Mouse (Mus musculus) lung, postnatal 0 days (tissue): ENCODE results near the gene Fbxo6. TPM values are rescaled to one million over a fixed set of nuclear protein-coding genes. Genes with fewer than 3 reads are reported as not detected.

ENCODE experiments used
- ATAC-seq: fragments of 200-750 bp; cut with Nextera tagmentation; 2 replicates; pipeline ENCODE4 v1.8.0; 2017; ENCODE audit warnings: moderate library complexity
- DNase-seq: peaks from one replicate; pipeline ENCODE4 v3.0.0-alpha.2; 2016; ENCODE audit warnings: low spot score
- H3K27ac ChIP-seq: fragments of 300-500 bp; sonication (generic); 2 replicates; pipeline ENCODE4 v1.5.1; 2014; ENCODE audit warnings: antibody characterized with exemption, mild to moderate bottlenecking, low read length, mixed read lengths
- H3K27me3 ChIP-seq: fragments of 300-500 bp; sonication (generic); replicated peaks from 2 replicates; pipeline ENCODE4 v1.6.1; 2014; ENCODE audit warnings: low read length, mixed read lengths; ENCODE audit not compliant: insufficient read depth
- H3K36me3 ChIP-seq: fragments of 300-500 bp; sonication (generic); 2 replicates; pipeline ENCODE4 v1.6.1; 2014; ENCODE audit warnings: low read length, mixed read lengths; ENCODE audit not compliant: insufficient read depth
- H3K4me1 ChIP-seq: fragments of 300-500 bp; sonication (generic); 2 replicates; pipeline ENCODE4 v1.6.1; 2014; ENCODE audit warnings: antibody characterized with exemption, low read depth, low read length, mixed read lengths; ENCODE audit not compliant: insufficient read depth
- H3K4me2 ChIP-seq: fragments of 300-500 bp; sonication (generic); replicated peaks from 2 replicates; pipeline ENCODE4 v1.6.1; 2014; ENCODE audit warnings: low read depth, mild to moderate bottlenecking, low read length, moderate library complexity, mixed read lengths
- H3K4me3 ChIP-seq: fragments of 300-500 bp; sonication (generic); 2 replicates; pipeline ENCODE4 v1.5.1; 2014; ENCODE audit warnings: low read depth, low read length
- H3K9ac ChIP-seq: fragments of 300-500 bp; sonication (generic); replicated peaks from 2 replicates; pipeline ENCODE4 v1.6.1; 2014; ENCODE audit warnings: low read depth, mild to moderate bottlenecking
- H3K9me3 ChIP-seq: fragments of 300-500 bp; sonication (generic); 2 replicates; pipeline ENCODE4 v1.6.1; 2016; ENCODE audit warnings: low read length, mixed read lengths
- CTCF ChIP-seq: IDR thresholded peaks from 2 replicates; pipeline ENCODE4 v1.5.1; 2016; ENCODE audit warnings: antibody characterized with exemption, mild to moderate bottlenecking
- EP300 ChIP-seq: IDR thresholded peaks from 2 replicates; pipeline ENCODE4 v1.6.1; 2016; ENCODE audit warnings: antibody characterized with exemption, mild to moderate bottlenecking, control low read depth
- WGBS: fragments of 180-500 bp; shearing (Covaris S2); extraction: QIAGEN DNeasy Blood & Tissue Kit; methylation state at CpG from one replicate; pipeline ENCODE4 v1.1.7; 2014; 5-methylcytosine and 5-hydroxymethylcytosine counted together
- microRNA-seq: library from miRNA; unstranded; fragments of <30 nt; microRNA quantifications from one replicate; pipeline ENCODE4, GENCODE M21; 2016
- polyA plus RNA-seq: library from polyadenylated mRNA; unstranded; fragments of >200 nt; fragmentation: Nextera tagmentation; extraction: Ambion mirVana; gene quantifications from 2 replicates; pipeline ENCODE4 v1.2.1, GENCODE M21; 2015

Fbxo6 gene
- polyA plus RNA-seq, 1 experiment from 2014 or later, result 58.5 TPM

- Histone ChIP-seq H3K27me3 (no peaks in the 10 kb centered on the region), H3K4me2 (peak overlapping the region; percentile 57), H3K4me1 (no peaks in the 10 kb centered on the region), H3K27ac (no peak overlapping the region), H3K36me3 (no peaks in the 10 kb centered on the region), H3K4me3 (peak overlapping the region; percentile 19; the same call in 1 of the 2 replicates), H3K9ac (no peak overlapping the region), H3K9me3 (no peaks in the 10 kb centered on the region)
- ATAC-seq (peak; percentile 87), DNase-seq (peak; percentile 59)
- 20% methylated on average over 27 of the region's 29 CpGs for WGBS
- TF ChIP-seq EP300 (no peak), CTCF (peak; percentile 69)
These were observed 50.0 kb downstream of the Fbxo6 start for GRCm38 (mm10) chr4:148101801-148102527.

- WGBS, result 58% methylated on average over 3 of the region's 3 CpGs
- Histone ChIP-seq H3K27me3 (no peaks in the 10 kb centered on the region), H3K4me1 (no peaks in the 10 kb centered on the region), H3K9me3 (no peaks in the 10 kb centered on the region), H3K9ac (no peak overlapping the region), H3K27ac (no peak overlapping the region), H3K4me3 (no peak overlapping the region), H3K36me3 (no peaks in the 10 kb centered on the region), H3K4me2 (no peak overlapping the region)
- DNase-seq (no peak), ATAC-seq (no peak)
- TF ChIP-seq CTCF (no peak), EP300 (no peak)
These were observed 53.3 kb downstream of the Fbxo6 start for GRCm38 (mm10) chr4:148098666-148099065.

GRCm38 (mm10) chr4:148097936-148098335 is 54.0 kb downstream of the Fbxo6 start:
- Histone ChIP-seq H3K36me3 (no peaks in the 10 kb centered on the region), H3K4me3 (no peak overlapping the region), H3K27me3 (no peaks in the 10 kb centered on the region), H3K4me1 (no peaks in the 10 kb centered on the region), H3K4me2 (no peak overlapping the region), H3K27ac (no peak overlapping the region), H3K9ac (no peak overlapping the region), H3K9me3 (no peaks in the 10 kb centered on the region)
- WGBS, result 96% methylated on average over 2 of the region's 2 CpGs
- TF ChIP-seq EP300 (no peak), CTCF (no peak)
- ATAC-seq (no peak), DNase-seq (no peak)

Small RNA genes lying within 50 kb of the gene (microRNA-seq; reads per million reads assigned to microRNA genes)
- gene Mir7022, result not detected

Other genes with a start within 250 kb of the Fbxo6 start
- gene Mfn2, start 247.4 kb downstream of the Fbxo6 start, polyA plus RNA-seq, result 19.7 and 22.5 TPM in 2 replicates
- gene Plod1, start 215.4 kb downstream of the Fbxo6 start, polyA plus RNA-seq, result 40.8 and 43.2 TPM in 2 replicates
- gene 2510039O18Rik, start 211.2 kb downstream of the Fbxo6 start, polyA plus RNA-seq, result 16.4 and 16.5 TPM in 2 replicates
- gene Nppb, start 166.4 kb downstream of the Fbxo6 start, polyA plus RNA-seq, result not detected in 2 replicates
- gene Nppa, start 151.4 kb downstream of the Fbxo6 start, polyA plus RNA-seq, result 1.6 and 2.8 TPM in 2 replicates
- 3.5 and 4.1 TPM in 2 replicates for gene Clcn6, start 113.3 kb downstream of the Fbxo6 start, polyA plus RNA-seq
- gene Mthfr, start 113.1 kb downstream of the Fbxo6 start, polyA plus RNA-seq, result 14.0 and 14.2 TPM in 2 replicates
- 20.7 and 22.0 TPM in 2 replicates for gene Agtrap, start 64.1 kb downstream of the Fbxo6 start, polyA plus RNA-seq
- gene Mad2l2, start 21.8 kb downstream of the Fbxo6 start, polyA plus RNA-seq, result 35.2 and 35.7 TPM in 2 replicates
- 0.06 TPM in 2 replicates for gene Draxin, start 21.4 kb downstream of the Fbxo6 start, polyA plus RNA-seq
- gene Fbxo44, start 8.3 kb upstream of the Fbxo6 start, polyA plus RNA-seq, result 7.1 and 8.4 TPM in 2 replicates
- gene Fbxo2, start 8.5 kb upstream of the Fbxo6 start, polyA plus RNA-seq, result 0.42 and 0.66 TPM in 2 replicates
- 0.02 and 0.12 TPM in 2 replicates for gene Disp3, start 135.8 kb upstream of the Fbxo6 start, polyA plus RNA-seq